Mouse (Mus musculus): ENCODE measurements around the gene Kdm7a.
A peak's percentile ranks its signal among the peaks of the same experiment; 100 is the strongest.

DNA sequence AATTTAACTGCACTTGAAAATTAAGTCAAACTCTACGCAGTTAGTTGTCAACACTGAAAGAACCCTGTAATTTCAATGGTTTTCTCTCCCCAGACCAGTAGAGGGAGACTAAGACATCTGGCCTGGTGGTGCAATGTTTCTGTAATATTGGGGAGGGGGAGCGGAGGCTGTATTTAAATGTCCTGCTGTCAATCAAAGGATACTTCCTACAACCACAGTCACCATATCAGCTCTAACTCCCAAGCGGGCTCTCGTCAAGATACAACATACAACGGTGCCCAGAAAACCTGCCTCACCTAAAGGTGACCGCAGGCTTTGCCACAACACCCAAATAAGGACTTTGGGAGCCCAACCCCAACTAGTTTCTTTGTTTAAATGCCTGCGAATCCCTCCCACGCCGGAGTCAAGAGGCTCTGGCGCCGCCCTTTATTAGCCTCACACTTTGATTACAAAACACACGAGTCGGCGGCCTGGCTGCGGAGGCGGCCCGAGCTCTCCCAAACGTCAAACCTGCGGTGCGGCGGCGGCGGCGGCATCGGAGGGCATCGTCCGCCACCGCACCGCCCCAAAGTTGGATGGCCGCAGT, 1.4 kb downstream of the Kdm7a start:
- TF ChIP-seq CTCF (IDR thresholded peaks at IDR 0.05; ENCODE audit: low read depth, low read length) (peak; percentile 37; the same call in 1 of the 2 replicates), POLR2A (IDR thresholded peaks at IDR 0.05; ENCODE audit: extremely low read depth, insufficient read depth, low read length) (peak; percentile 81; the same call in 1 of the 2 replicates)
